Mouse (Mus musculus): ENCODE results near the gene Tpx2.

The Tpx2 gene

DNA sequence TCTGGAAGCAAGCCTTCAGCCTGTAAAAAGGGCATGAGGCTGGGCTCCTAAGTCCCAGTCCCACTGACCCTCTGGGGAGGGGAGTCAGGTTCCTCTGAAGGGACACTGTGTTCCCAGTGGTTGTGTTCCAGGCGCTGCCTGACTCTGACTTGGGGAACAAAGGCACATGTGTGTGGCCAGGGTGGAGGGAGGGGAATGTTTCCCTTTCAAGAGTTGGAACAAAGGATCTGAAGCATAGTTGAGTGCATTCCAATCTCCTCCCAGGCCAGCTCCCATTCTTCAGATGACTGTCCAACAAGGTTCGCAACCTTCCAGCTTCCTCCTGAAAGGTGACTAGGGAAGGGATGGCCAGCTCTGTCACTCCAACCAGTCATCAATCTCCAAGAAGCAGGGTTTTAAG lies 27.4 kb upstream of the Tpx2 start:
- in situ Hi-C loops (cut with MboI): no loop called here

DNA sequence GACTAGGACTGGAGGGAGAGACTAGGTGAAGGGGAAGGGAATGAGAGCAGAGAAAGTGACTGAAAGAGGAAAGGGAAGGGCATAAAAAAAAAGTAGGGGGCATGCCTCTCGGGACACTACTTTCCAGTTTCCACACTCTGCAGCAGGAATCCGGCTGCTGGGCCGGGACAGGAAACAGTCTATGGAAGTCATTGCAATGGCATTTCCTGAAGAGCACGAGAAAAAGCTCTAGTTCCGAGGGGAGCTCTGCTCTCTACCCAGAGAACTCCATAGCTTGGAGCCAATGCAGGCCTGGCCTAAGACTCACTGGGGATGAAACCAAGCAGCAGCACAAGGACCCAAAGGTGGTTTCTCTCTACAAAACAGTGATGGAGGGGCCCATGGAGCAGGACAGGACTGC lies 26.7 kb upstream of the Tpx2 start:
- in situ Hi-C loops (cut with MboI): no loop called here

DNA sequence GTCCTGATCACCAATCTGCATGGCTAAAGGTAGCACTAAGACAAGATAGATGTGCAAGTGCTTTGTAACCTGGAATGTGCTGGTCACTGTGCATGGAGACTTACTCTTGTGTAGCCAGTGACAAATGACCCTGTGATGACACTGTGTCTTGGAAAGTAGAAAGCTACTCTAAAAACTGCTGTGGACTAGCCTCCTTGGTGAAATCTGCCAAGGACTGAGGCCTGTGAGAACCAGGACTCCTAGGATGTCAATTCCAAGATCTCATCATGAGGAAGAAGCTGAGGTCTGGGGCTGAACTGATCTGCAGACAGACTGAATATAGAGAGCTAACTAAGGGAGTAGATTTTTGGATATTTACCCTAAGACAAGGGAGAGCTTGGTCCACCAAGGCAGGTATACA lies 26.2 kb upstream of the Tpx2 start:
- in situ Hi-C loops (cut with MboI): no loop called here

DNA sequence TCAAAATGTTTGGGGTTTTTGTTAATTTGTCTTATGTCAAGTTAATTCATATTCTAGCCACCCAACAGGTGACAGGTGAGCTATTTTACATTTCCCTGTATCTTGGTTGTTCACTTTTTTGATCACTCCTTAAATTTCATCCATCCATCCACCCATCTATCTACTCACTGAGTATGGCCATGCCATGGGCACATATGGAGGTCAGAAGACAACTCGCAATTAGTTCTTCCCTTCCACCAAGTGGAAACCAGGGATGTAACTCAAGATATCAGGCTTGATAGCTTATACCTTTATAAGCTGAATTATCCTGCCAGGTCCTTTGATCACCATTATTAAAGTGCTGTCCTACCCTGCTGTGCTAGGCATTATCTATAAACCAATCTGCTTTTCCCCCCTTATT lies 24.0 kb upstream of the Tpx2 start:
- in situ Hi-C loops (cut with MboI): no loop called here

DNA sequence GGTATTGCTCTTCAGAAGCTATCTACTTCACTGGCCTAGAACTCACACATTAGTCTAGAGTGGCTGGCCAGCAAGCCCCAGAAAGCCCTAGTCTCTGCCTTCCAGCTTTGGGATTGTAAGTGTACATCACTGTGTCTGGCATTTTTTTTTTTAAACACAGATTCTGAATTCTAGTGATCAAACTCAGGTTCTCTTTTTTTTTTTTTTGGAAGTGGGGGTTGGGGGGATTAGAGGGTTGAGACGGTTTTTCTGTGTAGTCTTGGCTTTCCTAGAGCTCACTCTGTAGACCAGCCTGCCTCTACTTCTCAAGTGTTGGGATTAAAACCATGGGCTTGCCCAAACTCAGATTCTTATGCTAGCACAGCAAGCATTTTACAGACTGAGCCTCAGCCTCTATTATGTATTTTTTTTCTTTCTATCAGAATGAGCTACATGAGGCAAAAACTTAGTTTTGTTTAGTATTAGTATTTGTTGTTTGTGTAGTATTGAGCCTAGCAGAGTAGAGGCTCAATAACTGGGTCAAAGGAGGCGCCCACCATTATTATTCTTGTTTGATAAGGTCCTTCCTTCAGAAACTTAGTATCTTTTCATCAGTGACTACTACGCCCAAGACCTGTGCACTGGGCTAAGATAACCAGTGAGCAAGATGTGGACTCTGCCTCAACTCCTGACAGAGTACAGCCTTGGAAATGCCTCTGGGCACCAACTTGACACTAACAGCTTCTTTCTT lies 23.2 kb upstream of the Tpx2 start:
- in situ Hi-C loops (cut with MboI): no loop called here

DNA sequence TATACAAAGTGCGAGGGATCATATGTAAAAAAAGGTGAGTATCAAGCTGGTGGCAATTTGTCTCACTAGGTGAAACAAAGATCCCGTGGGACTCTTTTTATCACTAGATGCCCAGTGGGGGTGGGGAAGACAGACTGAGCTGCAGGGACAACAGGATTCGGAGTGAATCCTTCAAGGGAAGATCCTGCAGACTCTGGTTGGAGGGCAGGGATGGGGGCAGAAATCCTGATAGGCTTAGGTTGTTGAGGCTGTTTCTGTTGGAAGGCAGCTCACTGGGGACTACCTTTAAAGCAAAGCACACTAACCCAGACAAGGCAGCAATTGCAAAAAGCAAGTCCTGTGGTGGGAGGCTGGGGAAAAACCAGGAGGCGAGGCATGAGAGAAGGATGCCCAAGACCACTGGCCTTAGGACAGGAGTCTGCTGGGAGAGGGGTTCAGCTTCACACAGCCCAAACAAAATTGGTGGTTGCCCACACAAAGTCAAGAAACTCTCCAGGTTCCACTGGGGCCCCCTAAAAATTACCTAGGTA lies 22.5 kb upstream of the Tpx2 start:
- in situ Hi-C loops (cut with MboI): no loop called here

DNA sequence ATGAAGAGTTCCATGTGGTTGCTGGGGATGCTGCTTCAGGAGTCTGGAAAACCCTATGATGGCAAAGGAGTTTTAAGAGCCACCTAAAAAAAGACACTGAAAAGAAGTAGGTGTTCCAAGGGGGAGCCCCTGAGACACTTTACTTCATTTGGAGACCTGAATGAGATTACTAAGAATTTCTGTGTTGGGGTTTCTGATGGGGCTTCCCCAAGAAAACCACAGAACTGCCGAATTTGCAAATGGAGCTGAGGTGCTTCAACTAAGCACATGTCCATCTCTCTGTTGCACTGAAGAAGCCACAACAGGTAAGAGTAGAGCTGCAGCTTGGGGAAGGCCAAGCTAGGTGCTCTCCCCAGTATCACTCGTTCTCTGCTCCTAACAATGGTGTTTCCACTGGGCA lies 22.1 kb upstream of the Tpx2 start:
- in situ Hi-C loops (cut with MboI): no loop called here

DNA sequence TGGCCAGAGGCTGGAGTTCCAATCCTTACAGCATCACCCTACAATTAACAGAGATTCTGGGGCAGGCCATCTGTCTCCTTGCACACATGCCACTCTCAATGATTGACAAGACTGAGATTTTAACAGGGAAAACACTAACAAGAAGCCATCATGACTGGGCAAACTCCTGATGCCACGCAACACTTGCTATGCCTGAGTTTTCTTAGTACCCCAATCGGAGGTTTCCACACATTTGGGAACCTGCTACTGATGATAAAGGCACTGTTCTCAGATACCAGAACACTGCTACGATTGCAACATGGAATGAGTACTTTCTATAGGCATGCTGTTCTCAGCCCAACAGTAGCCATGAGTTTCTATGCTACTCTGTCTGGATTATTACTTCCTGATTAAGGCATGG lies 21.3 kb upstream of the Tpx2 start:
- in situ Hi-C loops (cut with MboI): no loop called here

DNA sequence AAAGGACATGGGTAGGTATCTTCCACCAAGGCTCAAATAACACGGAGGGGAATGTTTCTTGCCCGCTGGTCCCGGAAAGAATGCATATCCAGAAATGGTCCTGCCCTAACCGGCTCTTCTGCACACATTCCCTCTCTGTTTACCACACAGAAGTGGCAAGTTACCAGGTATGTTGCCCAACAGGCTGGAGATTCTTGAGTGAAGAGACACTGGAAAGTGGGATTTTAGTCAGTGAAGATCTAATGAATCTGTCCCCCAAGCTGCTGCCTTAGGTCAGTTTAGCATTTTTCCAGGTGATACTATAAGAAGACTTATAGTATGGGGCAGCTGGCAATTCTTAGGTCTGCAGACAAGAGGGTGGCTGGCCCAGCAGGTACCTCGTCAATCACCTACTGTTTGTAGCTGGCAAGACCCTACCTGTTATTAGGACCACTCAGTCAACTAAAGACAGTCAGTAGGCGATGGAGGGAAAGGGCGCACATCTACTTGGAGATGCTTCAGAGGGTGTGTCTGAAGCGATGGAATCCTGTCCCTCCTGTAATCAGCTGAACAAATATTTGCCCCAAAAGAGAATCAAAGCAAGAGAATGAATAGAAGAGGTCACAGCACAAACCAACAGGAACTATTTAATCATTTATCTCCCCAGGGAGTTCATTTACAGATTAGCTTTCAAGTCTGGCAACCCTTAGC lies 20.3 kb upstream of the Tpx2 start:
- in situ Hi-C loops (cut with MboI): no loop called here

DNA sequence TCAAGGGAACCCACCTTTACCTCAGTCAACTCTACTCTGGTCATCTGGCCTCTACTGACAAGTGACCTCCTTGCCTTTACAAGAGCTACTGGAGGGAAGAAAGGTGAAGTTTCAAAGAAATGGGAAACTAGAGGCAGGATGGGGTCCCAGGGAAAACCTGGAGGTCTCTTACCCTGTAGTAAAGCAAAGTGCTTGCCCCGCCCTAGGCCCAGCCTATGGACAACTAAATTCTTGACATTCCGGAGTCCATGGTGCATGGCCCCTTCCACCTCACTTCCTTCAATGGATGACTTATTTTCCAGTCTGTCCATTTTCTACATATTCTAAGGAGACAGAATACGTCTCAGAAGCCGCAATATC lies 19.8 kb upstream of the Tpx2 start:
- in situ Hi-C loops (cut with MboI): no loop called here

DNA sequence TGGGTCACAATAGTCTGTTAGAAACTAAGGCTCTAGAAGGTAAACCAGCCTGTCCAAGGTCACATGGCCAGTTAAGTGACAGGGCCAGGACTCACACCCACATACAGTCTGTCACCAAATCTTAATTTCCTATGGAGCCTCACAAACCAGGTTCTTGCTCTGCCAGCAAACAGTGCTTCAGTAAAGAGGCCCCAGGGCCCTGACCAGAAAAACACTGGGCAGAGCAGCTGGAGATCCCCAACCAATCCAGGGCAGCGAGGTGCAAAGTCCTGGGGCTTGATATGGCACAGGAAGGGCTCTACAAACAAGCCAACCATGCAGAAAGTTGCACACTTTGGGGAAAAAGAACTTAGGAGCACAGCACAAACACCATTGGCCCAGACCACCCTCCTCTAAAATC lies 19.2 kb upstream of the Tpx2 start:
- in situ Hi-C loops (cut with MboI): no loop called here

DNA sequence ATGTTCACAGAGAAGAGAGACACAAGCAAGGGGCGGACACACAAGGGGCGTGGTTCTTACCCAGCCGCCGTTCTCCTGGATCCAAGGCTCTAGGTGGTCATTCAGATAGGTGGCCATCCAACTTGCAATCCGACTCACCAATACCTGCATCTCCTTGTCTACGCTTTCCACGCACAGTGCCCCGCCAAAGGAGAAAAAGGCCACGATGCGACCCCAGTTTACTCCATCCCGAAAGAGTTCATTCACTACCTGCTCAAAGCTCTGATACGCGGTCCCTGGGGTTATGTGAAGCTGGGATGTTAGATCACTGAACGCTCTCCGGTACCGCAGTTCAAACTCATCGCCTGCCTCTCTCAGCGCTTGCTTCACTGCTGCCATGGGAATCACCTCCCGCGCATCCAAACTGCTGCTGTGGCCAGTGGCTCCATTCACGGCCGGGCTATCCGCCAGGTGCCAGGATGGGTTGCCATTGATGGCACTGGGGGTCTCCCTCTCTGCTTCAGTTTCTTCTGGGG lies 18.3 kb upstream of the Tpx2 start:
- in situ Hi-C loops (cut with MboI): no loop called here

DNA sequence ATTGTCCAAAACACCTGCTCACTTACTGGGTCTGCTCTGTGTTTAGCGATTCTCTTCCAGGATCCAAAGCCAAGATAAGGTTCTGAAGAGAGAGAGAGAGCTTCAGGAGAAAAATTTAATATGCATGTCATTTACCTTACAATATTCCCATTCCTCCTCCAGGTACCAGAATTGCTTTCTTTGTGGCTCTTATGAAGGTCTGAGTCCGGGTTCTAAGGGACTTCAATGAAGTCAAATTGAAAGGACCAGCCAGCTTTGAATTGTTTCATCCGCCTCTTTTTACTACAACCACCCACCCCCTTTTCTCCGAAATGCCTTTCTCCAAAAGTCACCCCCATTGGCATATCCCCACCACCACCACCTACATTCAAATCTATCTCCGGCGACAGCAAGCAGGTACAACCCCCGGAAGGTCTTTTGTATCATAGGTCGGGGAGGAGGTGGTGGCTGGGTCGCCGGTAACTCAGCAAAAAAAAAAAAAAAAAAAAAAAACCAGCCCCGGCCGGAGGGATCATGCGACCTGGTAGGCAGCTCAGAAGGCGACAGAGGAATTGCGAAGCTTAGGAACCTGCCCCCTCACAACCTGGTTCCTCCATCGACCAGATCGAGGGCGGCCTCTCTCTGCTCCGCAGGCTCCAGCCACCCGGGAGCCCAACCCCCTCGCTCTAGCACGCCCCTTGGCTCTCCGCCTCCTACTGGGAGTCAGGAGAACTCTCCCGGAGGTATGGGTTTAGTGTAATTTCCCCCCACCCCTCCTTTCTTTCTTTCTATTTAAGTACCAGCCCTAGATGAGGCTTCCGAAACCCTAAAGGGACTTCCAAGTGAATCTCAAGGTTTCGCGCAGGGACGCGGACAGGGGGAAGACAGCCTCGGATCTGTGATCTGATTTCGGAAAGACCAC lies 17.5 kb upstream of the Tpx2 start:
- in situ Hi-C loops (cut with MboI): loop anchor here (5.0 kb wide), 1 partner anchor 128 kb away; no protein-coding TSS in a partner anchor

DNA sequence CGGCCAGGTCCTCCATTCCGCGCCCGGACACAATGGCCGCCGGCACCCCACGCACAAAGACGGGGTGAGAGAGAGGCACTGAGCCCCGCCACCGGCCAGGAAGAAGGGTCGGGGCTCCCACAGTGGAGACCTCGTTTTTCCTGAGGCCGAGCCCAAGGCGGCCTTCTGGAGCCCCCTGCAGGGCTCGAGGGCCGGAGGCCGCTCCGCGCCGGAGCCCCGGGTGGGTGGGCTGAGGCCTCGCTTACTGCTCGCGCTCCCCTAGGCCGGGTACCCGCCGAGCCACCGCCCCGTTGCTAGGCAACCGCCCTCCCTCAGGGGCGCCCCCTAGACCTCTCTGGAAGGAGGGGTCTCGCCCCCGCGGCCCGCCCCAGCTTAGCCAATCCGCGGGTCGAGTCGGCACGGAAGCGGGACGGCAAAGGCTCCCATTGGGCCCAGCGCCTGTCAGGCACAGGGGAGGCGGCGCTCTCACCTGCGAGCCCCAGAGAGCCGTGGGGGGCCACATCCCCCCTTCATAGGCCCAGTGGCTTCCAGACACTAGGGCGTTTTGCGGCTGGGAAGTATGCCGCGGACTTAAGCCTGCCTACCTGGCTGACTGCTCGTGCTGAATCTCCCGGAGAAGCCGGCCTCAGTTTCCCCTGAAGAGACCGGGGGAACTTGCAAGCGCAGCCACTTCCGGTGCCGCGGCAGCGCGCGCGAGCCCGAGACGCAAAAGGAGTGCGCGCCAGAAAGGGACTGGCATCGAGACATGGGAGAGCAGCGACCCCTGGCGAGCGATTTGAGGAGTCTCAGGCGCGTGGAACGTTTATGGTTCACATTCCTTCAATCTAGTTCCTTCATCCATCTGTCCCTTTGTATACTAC lies 16.5 kb upstream of the Tpx2 start, which contains the start of gene Bcl2l1:
TSS of gene Bcl2l1 (minus strand) at position 710 of the 860 bp plus-strand sequence.
- in situ Hi-C loops (cut with MboI): loop anchor here (5.0 kb wide), 1 partner anchor 129 kb away; no protein-coding TSS in a partner anchor

DNA sequence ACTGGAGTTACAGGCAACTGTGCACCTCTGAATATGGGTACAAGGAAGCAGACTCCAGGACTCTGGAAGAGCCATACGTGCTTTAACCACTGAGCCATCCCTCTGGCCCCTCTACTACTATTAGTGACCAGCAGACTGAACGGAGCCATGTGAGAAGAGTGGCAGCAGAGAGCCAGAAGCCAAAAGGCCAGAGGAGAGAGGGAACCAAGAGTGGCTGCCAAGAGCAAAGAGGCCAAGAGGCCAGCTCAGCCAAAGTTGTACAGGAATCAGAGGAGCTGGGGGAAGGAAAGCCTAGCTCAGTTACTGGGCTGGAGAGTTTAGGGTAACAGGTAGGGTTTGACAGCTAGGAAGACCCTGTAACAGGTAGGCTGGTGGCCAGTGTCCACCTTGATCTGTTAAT lies 8.5 kb upstream of the Tpx2 start:
- in situ Hi-C loops (cut with MboI): no loop called here

DNA sequence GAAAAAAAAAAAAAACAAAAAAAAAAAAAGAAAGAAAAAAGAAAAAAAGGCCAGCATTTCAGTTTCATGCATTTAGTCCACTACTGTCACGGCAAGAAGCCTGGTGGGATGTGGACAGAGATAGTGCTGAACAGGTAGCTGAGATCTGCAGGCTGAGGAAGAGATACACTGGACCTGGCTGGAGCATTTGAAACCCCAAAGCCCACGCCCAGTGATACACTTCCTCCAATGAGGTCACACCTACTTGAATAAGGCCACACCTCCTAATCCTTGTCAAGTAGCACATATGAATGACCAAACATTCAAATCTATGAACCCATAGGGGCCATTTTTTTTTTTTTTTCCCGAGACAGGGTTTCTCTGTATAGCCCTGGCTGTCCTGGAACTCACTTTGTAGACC lies 5.0 kb upstream of the Tpx2 start:
- in situ Hi-C loops (cut with MboI): no loop called here

DNA sequence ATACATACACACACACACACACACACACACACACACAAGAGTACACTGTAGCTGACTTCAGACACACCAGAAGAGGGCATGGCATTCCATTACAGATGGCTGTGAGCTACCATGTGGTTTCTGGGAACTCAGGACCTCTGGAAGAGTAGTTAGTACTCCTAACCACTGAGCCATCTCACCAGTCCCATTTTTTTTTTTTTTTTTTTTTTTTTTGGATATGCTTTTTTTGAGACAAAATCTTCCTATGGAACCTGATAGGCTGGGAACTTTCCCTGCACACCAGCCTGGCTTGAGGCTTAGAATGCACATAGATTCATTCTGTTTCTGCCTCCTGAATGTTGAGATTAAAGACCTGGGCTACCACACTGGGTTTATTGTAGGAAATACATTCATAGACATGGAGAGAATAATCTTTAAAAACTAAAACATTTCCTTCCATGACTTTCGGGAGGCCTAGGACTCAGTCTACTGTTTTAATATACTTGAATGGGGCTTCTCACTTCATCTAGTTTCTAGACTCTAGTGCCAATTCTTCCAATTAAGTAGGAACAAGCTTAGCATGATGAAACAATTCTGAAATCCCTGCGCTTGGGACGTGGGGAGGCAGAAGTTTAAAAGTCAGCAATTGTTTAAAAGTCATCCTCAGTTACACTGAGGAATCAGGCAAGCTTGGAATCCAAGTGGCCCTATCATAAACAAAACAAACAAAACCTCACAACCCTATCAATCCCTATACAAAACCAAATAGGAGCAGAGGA lies 528 bp upstream of the Tpx2 start:
- in situ Hi-C loops (cut with MboI): no loop called here

DNA sequence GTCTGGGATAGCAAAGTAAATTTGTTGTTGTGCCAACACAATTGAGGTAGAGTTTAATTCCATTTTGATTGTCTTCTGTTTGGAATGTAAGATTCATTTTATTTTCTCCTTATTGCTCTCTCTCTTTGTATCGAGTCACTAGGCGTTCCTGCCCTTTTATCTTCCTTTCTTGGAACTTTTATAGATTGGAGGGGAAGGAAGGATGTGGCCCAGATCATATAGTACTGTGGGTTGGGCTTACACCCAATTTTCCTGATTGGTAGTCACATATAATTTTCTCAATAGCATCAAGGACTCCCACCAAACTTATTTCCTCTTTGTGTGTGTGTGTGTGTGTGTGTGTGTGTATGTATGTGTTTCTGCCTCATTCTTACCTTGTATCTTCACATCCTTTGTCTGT lies 702 bp downstream of the Tpx2 start:
- in situ Hi-C loops (cut with MboI): no loop called here

DNA sequence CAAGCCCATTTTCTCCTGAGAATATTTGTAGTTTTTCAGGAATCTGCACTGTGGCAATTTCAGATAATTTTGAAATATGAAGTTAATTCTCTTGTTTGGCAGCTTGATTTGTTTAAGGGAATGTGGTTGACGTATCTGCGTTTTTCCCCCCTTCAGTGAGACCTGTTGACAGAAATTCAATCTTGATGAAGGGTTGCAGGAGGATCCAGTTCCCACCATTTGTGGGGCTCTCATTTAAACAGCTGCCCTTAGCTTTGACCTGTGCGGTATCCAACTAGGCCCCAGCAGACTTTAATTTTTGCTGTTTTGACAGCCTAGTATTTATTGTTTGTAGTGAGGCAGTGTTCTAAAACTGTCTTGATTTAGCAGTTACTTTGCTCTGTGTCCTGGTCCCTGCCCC lies 11.7 kb downstream of the Tpx2 start:
- in situ Hi-C loops (cut with MboI): no loop called here

DNA sequence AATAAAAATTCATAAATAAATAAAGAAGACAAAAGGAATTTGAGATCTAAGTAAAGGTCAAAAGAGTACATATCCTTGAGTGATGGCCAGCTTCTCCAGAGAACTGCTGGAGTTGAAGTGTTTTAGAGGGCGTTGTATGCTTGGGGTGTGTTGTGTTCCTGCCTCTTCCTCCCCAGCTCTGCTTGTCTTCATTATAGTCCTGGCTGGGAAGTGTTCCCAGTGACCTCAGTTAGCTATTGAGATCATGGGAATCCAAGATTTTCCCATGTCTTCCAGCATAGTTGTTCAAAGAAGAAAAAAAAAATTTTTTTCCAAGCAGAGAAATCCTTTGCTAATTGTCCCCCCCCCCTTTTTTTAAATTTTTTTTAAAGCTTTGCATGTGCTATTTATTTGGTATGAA lies 14.1 kb downstream of the Tpx2 start:
- in situ Hi-C loops (cut with MboI): no loop called here
